Mouse (Mus musculus) forelimb bud, embryonic 11.5 days (tissue): ENCODE measurements around the gene Psg26.
"Not testable (repeated sequence)": the region's sequence is repeated elsewhere in the genome, so short reads cannot be mapped to it uniquely, and the experiment has no call there.

Source experiments
- DNase-seq: peaks from one replicate; pipeline ENCODE4 v3.0.0-alpha.2; 2012; ENCODE audit warnings: low read depth, low spot score

The Psg26 gene

DNA sequence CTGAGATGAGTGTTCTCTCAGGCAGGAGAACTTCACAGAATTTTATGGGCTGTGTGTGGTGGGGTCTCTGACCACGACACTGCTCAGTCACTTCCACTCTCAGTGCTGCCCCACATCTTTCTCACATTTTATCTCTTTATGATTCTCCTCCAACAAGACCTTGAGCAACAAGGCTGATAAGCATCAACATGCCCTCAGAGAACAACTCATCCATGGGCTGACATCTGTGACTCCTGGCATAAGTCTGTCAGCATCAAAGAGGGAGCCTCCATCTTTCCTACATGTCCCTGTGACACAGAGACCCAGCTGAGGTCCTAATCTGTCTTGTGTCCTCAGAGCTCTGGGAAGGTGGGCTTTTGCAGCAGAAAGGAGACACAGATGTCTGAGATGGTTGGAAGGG, at the start of gene Psg26:
Gene Psg26 (minus strand): TSS at position 101 of the 400 bp plus-strand sequence.
- DNase-seq = no peak

DNA sequence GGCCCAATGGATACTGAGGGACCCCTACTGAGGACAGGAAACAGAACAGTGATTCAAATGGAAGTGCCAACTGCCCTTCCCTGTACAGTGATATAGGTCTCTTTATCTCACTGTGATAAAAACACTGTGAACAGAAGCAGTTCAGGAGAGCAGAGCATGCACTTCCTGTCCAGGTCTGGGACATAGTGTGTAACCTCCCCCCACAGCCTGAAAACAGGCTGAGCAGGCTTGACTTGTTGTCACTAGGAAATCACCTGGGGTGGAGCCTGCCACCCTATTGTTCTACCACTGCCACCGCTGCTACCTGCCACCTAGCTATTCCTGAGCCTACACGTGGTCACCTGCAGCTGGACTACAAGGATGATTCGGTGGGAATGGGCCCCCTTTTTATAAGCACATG, 49.4 kb upstream of the Psg26 start:
- DNase-seq = no peak

DNA sequence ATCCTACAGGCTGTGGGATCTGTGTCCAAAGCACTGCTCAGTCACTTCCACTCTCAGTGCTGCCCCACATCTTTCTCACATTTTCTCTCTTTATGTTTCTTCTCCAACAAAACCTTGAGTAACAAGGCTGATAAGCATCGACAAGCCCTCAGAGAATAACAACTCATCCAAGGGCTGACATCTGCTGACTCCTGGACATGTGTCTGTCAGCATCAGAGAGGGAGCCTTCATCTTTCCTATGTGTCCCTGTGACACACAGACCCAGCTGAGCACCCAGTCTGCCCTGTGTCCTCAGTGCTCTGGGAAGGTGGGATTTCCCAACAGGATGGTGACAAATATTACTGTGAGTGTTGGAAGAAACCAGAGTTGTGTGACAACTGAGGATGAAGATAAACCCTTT, 48.2 kb upstream of the Psg26 start, which contains the start of gene Psg25:
Gene Psg25 (minus strand): TSS at position 101 of the 400 bp plus-strand sequence.
- no peak for DNase-seq

DNA sequence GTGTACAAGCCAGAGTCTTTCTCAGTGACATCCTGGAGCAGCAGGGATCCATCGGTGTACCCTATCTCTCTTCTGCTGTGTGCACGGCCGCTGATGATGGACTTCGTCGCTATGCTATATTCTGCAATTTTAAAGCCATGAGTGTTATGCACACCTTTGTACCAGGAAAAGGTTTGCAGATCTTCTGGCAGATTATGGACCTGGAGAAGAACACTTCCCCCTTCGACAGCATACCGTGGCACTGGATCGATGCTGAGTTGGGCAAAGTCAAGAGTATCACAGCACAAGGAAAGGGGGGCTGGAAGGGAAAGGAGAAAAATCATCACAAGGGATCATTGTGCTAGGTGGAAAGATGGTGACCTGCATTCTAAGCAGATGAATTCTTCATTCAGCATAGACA, 40.7 kb upstream of the Psg26 start:
- DNase-seq = no peak

DNA sequence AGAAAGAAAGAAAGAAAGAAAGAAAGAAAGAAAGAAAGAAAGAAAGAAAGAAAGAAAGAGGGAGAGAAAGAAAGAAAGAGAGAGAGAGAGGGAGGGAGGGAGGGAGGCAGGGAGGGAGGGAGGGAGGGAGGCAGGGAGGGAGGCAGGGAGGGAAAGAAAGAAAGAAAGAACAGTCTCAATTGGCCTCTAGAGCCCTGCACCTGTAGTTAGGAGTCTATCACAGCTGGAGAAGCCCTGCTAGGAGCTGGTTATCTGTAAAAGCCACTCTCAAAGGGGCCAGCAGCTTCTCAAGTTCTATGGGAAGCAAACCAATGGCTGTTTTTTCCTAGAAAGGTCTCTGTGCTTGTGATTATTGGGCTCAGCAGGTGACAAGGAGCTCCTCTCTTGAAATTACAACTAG, 28.9 kb upstream of the Psg26 start:
- DNase-seq = not testable (repeated sequence)

DNA sequence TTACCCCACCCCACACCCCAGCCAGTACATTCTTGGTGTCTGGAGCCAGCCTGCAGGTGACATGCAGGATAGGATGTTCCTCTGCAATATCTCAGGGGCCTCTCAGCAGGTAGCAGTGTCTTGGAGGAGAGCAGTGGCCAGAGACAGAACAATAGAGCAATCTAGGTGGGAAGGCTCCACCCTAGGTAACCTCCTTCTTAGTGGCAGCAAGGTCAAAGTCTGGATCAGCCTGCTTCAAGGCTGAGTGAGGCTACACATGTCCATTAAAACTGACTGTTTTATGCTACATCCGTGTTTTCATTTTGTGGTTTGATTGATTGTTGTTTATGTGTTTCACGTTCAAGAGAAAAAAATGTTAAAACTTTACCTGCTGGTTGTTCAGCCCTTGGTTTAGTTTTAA, 28.4 kb upstream of the Psg26 start:
- not testable (repeated sequence) for DNase-seq

DNA sequence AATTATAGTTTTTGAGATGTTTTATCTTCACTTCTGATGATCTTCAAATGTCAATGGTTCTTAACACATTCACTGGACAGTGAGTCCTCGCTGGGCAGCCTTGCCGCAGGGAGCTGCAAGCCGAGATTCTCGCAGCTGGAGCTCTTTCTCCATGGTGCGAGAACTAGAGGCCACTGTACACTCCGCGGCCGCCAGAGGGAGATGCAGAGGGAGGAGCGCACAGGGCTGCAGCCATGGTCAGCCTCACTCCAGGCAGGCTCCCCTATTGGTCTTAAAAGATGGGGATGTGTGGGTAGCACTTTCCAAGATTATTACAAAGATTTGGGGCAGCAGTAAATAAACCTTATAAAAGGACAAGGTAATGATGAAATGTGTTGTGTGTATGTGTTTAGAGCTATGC, 27.5 kb upstream of the Psg26 start:
- no peak for DNase-seq

DNA sequence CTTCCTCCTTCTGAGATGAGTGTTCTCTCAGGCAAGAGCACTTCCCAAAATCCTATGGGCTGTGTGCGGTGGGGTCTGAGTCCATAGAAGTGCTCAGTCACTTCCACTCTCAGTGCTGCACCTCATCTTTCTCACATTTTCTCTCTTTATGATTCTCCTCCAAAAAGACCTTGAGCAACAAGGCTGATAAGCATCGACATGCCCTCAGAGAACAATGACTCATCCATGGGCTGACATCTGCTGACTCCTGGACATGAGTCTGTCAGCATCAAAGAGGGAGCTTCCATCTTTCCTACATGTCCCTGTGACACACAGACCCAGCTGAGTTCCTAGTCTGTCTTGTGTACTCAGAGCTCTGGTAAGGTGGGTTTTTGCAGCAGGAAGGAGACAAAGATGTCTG, 52.0 kb downstream of the Psg26 start, which contains the start of gene Psg28:
Gene Psg28 (minus strand): TSS at position 101 of the 400 bp plus-strand sequence.
- not testable (repeated sequence) for DNase-seq
